Mouse (Mus musculus): ENCODE measurements at regions not wholly inside any gene's neighbourhood (a gene's known extent, or its start where the extent isn't known, plus 50 kb on each side); places are given as distances from the start of the nearest gene placed in this dataset.

GRCm38 (mm10) chr13:35160767-35161166 lies 133.9 kb upstream of the Eci2 start:
- Histone ChIP-seq H3K27ac (ENCODE audit: low read depth, low read length) (no peak overlapping the region), H3K4me3 (ENCODE audit: low read length) (no peak overlapping the region), H3K9ac (ENCODE audit: low read depth, low read length) (no peak overlapping the region), H3K36me3 (ENCODE audit: control insufficient read depth, insufficient read depth, low read length) (no peaks in the 10 kb centered on the region), H3K9me3 (ENCODE audit: control insufficient read depth, low read length) (no peaks in the 10 kb centered on the region), H3K4me2 (replicated peaks; ENCODE audit: low read depth, low read length) (no peak overlapping the region), H3K27me3 (ENCODE audit: control insufficient read depth, insufficient read depth, low read length) (no peaks in the 10 kb centered on the region), H3K4me1 (ENCODE audit: control insufficient read depth, insufficient read depth, low read length) (no peaks in the 10 kb centered on the region)
- ATAC-seq (ENCODE audit: low FRiP score, low TSS enrichment) = no peak
- 33% methylated on average over 2 of the region's 2 CpGs for WGBS

- no peak overlapping the region for H3K27ac ChIP-seq (ENCODE audit: low read depth, low read length)
- no peak overlapping the region for H3K9ac ChIP-seq (ENCODE audit: low read depth, low read length)
- H3K27me3 ChIP-seq (ENCODE audit: control insufficient read depth, insufficient read depth, low read length) = no peaks in the 10 kb centered on the region
- 72% methylated on average over 5 of the region's 5 CpGs for WGBS
- ATAC-seq (ENCODE audit: low FRiP score, low TSS enrichment) = no peak
- H3K4me3 ChIP-seq (ENCODE audit: low read length) = no peak overlapping the region
- no peaks in the 10 kb centered on the region for H3K36me3 ChIP-seq (ENCODE audit: control insufficient read depth, insufficient read depth, low read length)
- no peak overlapping the region for H3K4me2 ChIP-seq (replicated peaks; ENCODE audit: low read depth, low read length)
- H3K9me3 ChIP-seq (ENCODE audit: control insufficient read depth, low read length) = no peaks in the 10 kb centered on the region
- H3K4me1 ChIP-seq (ENCODE audit: control insufficient read depth, insufficient read depth, low read length) = no peaks in the 10 kb centered on the region
These were observed 139.2 kb upstream of the Eci2 start for GRCm38 (mm10) chr13:35166080-35166479.

GRCm38 (mm10) chr13:35166831-35167541 lies 140.1 kb upstream of the Eci2 start:
- Histone ChIP-seq H3K4me1 (ENCODE audit: control insufficient read depth, insufficient read depth, low read length) (no peaks in the 10 kb centered on the region), H3K27ac (ENCODE audit: low read depth, low read length) (no peak overlapping the region), H3K4me2 (replicated peaks; ENCODE audit: low read depth, low read length) (no peak overlapping the region), H3K27me3 (ENCODE audit: control insufficient read depth, insufficient read depth, low read length) (no peaks in the 10 kb centered on the region), H3K9me3 (ENCODE audit: control insufficient read depth, low read length) (no peaks in the 10 kb centered on the region), H3K9ac (ENCODE audit: low read depth, low read length) (no peak overlapping the region), H3K4me3 (ENCODE audit: low read length) (no peak overlapping the region), H3K36me3 (ENCODE audit: control insufficient read depth, insufficient read depth, low read length) (no peaks in the 10 kb centered on the region)
- 68% methylated on average over 8 of the region's 8 CpGs for WGBS
- ATAC-seq (ENCODE audit: low FRiP score, low TSS enrichment) = no peak

GRCm38 (mm10) chr13:35171562-35172254 lies 144.8 kb upstream of the Eci2 start:
- Histone ChIP-seq H3K27ac (ENCODE audit: low read depth, low read length) (no peak overlapping the region), H3K4me3 (ENCODE audit: low read length) (no peak overlapping the region), H3K9me3 (ENCODE audit: control insufficient read depth, low read length) (no peaks in the 10 kb centered on the region), H3K4me1 (ENCODE audit: control insufficient read depth, insufficient read depth, low read length) (no peaks in the 10 kb centered on the region), H3K27me3 (ENCODE audit: control insufficient read depth, insufficient read depth, low read length) (no peaks in the 10 kb centered on the region), H3K36me3 (ENCODE audit: control insufficient read depth, insufficient read depth, low read length) (no peaks in the 10 kb centered on the region), H3K4me2 (replicated peaks; ENCODE audit: low read depth, low read length) (no peak overlapping the region), H3K9ac (ENCODE audit: low read depth, low read length) (no peak overlapping the region)
- WGBS = 79% methylated on average over 11 of the region's 11 CpGs
- no peak for ATAC-seq (ENCODE audit: low FRiP score, low TSS enrichment)

- H3K4me1 ChIP-seq (ENCODE audit: control insufficient read depth, insufficient read depth, low read length) = no peaks in the 10 kb centered on the region
- no peak overlapping the region for H3K4me2 ChIP-seq (replicated peaks; ENCODE audit: low read depth, low read length)
- H3K9ac ChIP-seq (ENCODE audit: low read depth, low read length) = no peak overlapping the region
- H3K27ac ChIP-seq (ENCODE audit: low read depth, low read length) = no peak overlapping the region
- no peak for ATAC-seq (ENCODE audit: low FRiP score, low TSS enrichment)
- H3K4me3 ChIP-seq (ENCODE audit: low read length) = no peak overlapping the region
- H3K27me3 ChIP-seq (ENCODE audit: control insufficient read depth, insufficient read depth, low read length) = no peaks in the 10 kb centered on the region
- no peaks in the 10 kb centered on the region for H3K9me3 ChIP-seq (ENCODE audit: control insufficient read depth, low read length)
- no peaks in the 10 kb centered on the region for H3K36me3 ChIP-seq (ENCODE audit: control insufficient read depth, insufficient read depth, low read length)
- 30% methylated on average over 2 of the region's 2 CpGs for WGBS
These were observed 146.6 kb upstream of the Eci2 start for GRCm38 (mm10) chr13:35173522-35173921.

GRCm38 (mm10) chr13:35175587-35175986 lies 148.7 kb upstream of the Eci2 start:
- Histone ChIP-seq H3K4me3 (ENCODE audit: low read length) (no peak overlapping the region), H3K9me3 (ENCODE audit: control insufficient read depth, low read length) (no peaks in the 10 kb centered on the region), H3K36me3 (ENCODE audit: control insufficient read depth, insufficient read depth, low read length) (no peaks in the 10 kb centered on the region), H3K27ac (ENCODE audit: low read depth, low read length) (no peak overlapping the region), H3K4me2 (replicated peaks; ENCODE audit: low read depth, low read length) (no peak overlapping the region), H3K27me3 (ENCODE audit: control insufficient read depth, insufficient read depth, low read length) (no peaks in the 10 kb centered on the region), H3K4me1 (ENCODE audit: control insufficient read depth, insufficient read depth, low read length) (no peaks in the 10 kb centered on the region), H3K9ac (ENCODE audit: low read depth, low read length) (no peak overlapping the region)
- ATAC-seq (ENCODE audit: low FRiP score, low TSS enrichment) = no peak
- 80% methylated on average over 1 of the region's 1 CpGs for WGBS

- Histone ChIP-seq H3K36me3 (ENCODE audit: control insufficient read depth, insufficient read depth, low read length) (no peaks in the 10 kb centered on the region), H3K27me3 (ENCODE audit: control insufficient read depth, insufficient read depth, low read length) (no peaks in the 10 kb centered on the region), H3K27ac (ENCODE audit: low read depth, low read length) (no peak overlapping the region), H3K4me3 (ENCODE audit: low read length) (no peak overlapping the region), H3K9ac (ENCODE audit: low read depth, low read length) (no peak overlapping the region), H3K9me3 (ENCODE audit: control insufficient read depth, low read length) (no peaks in the 10 kb centered on the region), H3K4me2 (replicated peaks; ENCODE audit: low read depth, low read length) (no peak overlapping the region), H3K4me1 (ENCODE audit: control insufficient read depth, insufficient read depth, low read length) (no peaks in the 10 kb centered on the region)
- ATAC-seq (ENCODE audit: low FRiP score, low TSS enrichment) = no peak
- 47% methylated on average over 2 of the region's 2 CpGs for WGBS
These were observed 150.4 kb upstream of the Eci2 start for GRCm38 (mm10) chr13:35177305-35177704.

- ATAC-seq (ENCODE audit: low FRiP score, low TSS enrichment) = peak; percentile 89
- no peak overlapping the region for H3K4me3 ChIP-seq (ENCODE audit: low read length)
- no peak overlapping the region; the same call in 1 of the 2 replicates for H3K4me2 ChIP-seq (replicated peaks; ENCODE audit: low read depth, low read length)
- no peaks in the 10 kb centered on the region for H3K27me3 ChIP-seq (ENCODE audit: control insufficient read depth, insufficient read depth, low read length)
- H3K4me1 ChIP-seq (ENCODE audit: control insufficient read depth, insufficient read depth, low read length) = no peaks in the 10 kb centered on the region
- 22% methylated on average over 16 of the region's 16 CpGs for WGBS
- H3K9me3 ChIP-seq (ENCODE audit: control insufficient read depth, low read length) = no peaks in the 10 kb centered on the region
- no peak overlapping the region for H3K9ac ChIP-seq (ENCODE audit: low read depth, low read length)
- H3K27ac ChIP-seq (ENCODE audit: low read depth, low read length) = no peak overlapping the region; the same call in 1 of the 2 replicates
- no peaks in the 10 kb centered on the region for H3K36me3 ChIP-seq (ENCODE audit: control insufficient read depth, insufficient read depth, low read length)
These were observed 162.3 kb upstream of the Eci2 start for GRCm38 (mm10) chr13:35189028-35189711.

GRCm38 (mm10) chr13:35202069-35202468 lies 175.2 kb upstream of the Eci2 start:
- Histone ChIP-seq H3K27me3 (ENCODE audit: control insufficient read depth, insufficient read depth, low read length) (no peaks in the 10 kb centered on the region), H3K9ac (ENCODE audit: low read depth, low read length) (no peak overlapping the region), H3K4me1 (ENCODE audit: control insufficient read depth, insufficient read depth, low read length) (no peaks in the 10 kb centered on the region), H3K27ac (ENCODE audit: low read depth, low read length) (no peak overlapping the region), H3K9me3 (ENCODE audit: control insufficient read depth, low read length) (no peaks in the 10 kb centered on the region), H3K36me3 (ENCODE audit: control insufficient read depth, insufficient read depth, low read length) (no peaks in the 10 kb centered on the region), H3K4me2 (replicated peaks; ENCODE audit: low read depth, low read length) (no peak overlapping the region), H3K4me3 (ENCODE audit: low read length) (no peak overlapping the region)
- WGBS = 97% methylated on average over 1 of the region's 1 CpGs
- no peak for ATAC-seq (ENCODE audit: low FRiP score, low TSS enrichment)
